Mouse (Mus musculus): ENCODE measurements around the gene Gm3005.
"Not testable (repeated sequence)": the region's sequence is repeated elsewhere in the genome, so short reads cannot be mapped to it uniquely, and the experiment has no call there.

Gm3005 gene

GRCm38 (mm10) chr14:3427803-3428202 is at the start of gene Gm3005:
TSS of gene Gm3005 (plus strand) at chr14:3428103.
- not testable (repeated sequence) for DNase-seq

- not testable (repeated sequence) for DNase-seq
These were observed 33.1 kb upstream of the Gm3005 start, which contains the start of gene Gm10413 for GRCm38 (mm10) chr14:3394793-3395192. TSS of gene Gm10413 (plus strand) at chr14:3395093.

- DNase-seq, result not testable (repeated sequence)
These were observed 15.6 kb upstream of the Gm3005 start, which contains the start of gene Gm10409 for GRCm38 (mm10) chr14:3412314-3412713. TSS of gene Gm10409 (plus strand) at chr14:3412614.

DNA sequence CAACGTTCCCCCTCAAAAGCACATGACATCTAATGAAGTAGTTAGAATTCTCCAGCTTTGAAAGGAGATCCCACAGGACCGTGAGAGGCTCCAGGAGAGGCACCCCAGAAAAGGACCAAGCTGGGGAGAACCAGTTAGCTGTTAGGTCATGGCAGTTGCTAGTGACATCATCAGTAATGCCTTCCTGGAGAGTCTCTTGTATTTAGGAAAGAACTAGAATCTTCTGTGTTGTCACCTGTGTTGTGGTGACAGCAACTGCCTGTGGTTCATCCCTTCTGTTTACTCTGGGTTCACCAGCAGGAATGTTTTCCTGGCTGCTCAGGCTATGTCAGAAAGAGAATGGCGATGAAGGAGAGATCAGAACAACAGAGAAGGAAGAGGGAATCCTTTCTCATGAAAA is 21.2 kb downstream of the Gm3005 start, which contains the start of gene Gm10408:
Gene Gm10408, plus strand, starts transcription at position 301 of the 400 bp plus-strand sequence.
- DNase-seq, result not testable (repeated sequence)

GRCm38 (mm10) chr14:3634212-3634611 is 206.3 kb downstream of the Gm3005 start, which contains the start of gene Gm3012:
TSS of gene Gm3012 (plus strand) at chr14:3634512.
- DNase-seq, result not testable (repeated sequence)

Measured in embryo, embryonic 11 days (tissue).